Mouse (Mus musculus) bone marrow, adult 2 months (tissue): ENCODE measurements around the gene Rpl3l.

ENCODE experiments used
- CTCF ChIP-seq: fragments of 200-500 bp; IDR thresholded peaks from 2 replicates; pipeline ENCODE4 v1.5.1; 2011; ENCODE audit warnings: low read length, control low read depth; ENCODE audit not compliant: control insufficient read depth, insufficient read depth
- POLR2A ChIP-seq: fragments of 200-500 bp; IDR thresholded peaks from 2 replicates; pipeline ENCODE4 v1.6.1; 2011; ENCODE audit warnings: low read depth, mild to moderate bottlenecking, control low read depth, low read length, borderline replicate concordance; ENCODE audit not compliant: control insufficient read depth

DNA sequence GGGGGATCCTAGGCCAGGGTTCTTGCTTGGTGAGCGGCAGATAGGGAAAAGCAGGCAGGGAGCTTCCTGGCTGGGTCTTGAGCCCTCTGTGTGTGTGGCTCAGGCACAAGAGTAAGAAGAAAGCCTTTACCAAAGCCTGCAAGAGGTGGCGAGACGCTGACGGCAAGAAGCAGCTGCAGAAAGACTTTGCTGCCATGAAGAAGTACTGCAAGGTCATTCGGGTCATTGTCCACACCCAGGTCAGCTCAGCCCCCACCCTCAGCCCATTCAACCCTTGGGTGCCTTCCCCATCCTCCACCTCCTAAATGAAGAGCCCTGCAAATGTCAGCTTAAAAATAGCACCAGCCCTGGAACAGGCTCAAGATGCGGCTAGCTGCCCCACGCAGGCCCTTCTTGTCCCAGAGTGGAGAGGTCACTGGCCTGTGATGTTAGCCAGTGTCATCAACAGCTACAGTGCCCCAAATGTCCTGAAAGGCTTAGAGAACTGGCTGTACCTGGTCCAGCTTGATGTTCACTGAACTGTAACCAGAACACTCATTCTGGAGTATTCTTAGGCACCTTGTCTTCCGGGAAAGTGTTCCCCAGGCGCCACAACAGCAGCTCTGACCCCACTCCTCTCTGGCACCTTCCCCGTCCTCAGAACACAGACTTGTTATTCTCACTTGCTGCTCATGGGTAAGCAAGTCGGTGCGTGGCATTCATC lies 4.8 kb downstream of the Rpl3l start:
- TF ChIP-seq POLR2A, result no peak
- TF ChIP-seq CTCF, result no peak
